Mouse (Mus musculus): ENCODE results near the gene Prss22.

GRCm38 (mm10) chr17:23949068-23949467, 48.8 kb downstream of the Prss22 start:
- TF ChIP-seq HCFC1 (IDR thresholded peaks at IDR 0.05; ENCODE audit: borderline replicate concordance, insufficient read depth, low read length), result no peak
- TF ChIP-seq ZNF384 (IDR thresholded peaks at IDR 0.05; ENCODE audit: low read depth, low read length), result no peak
- TF ChIP-seq MAFK (IDR thresholded peaks at IDR 0.05; ENCODE audit: insufficient read depth, low read depth, low read length), result no peak
